Mouse (Mus musculus) liver, embryonic 14.5 days (tissue): ENCODE measurements around the gene Thra.

Experiments
- CTCF ChIP-seq: IDR thresholded peaks from 2 replicates; pipeline ENCODE4 v1.5.1; 2016; ENCODE audit warnings: antibody characterized with exemption, low read depth, control low read depth
- EP300 ChIP-seq: IDR thresholded peaks from 2 replicates; pipeline ENCODE4 v1.6.1; 2016; ENCODE audit warnings: antibody characterized with exemption, low read depth

- TF ChIP-seq CTCF, result no peak
- TF ChIP-seq EP300, result no peak
Measured at GRCm38 (mm10) chr11:98720756-98721155, 19.7 kb upstream of the Thra start.
